Comparison of ENCODE assay signal across 28 mouse cellular contexts in the genomic region with DNA sequence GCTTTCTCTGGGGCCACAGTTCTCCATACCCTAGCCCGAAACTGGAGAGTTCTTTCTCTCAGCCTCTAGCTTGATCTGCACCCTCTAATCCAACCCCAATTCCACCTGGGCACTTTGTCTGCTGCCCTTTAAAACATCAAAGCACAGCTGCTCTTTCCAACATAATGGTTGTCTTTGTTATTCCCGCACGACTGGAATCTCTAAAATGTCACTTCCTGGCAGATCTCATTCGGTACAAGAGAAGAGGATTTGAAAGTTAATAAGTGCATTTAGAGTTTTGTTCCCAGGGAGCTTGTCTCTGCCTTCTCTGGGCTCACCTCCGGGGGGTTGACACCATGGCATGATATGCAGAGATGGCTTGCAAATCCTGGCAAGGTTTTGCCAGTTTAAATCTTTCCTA. TPM values are rescaled to one million over a fixed set of nuclear protein-coding genes. Genes with fewer than 3 reads are reported as not detected.
DNase-seq lines count a peak whose midpoint lies in the region; ATAC-seq and TF ChIP-seq lines count a peak whose summit lies in the region.
"Had no signal": no experiment of that assay in that cellular context is flagged by ENCODE, and none has a peak within 500 bp of the region (broad histone marks: within the 10 kb centered on the region; RNA-seq: fewer than 3 reads in every experiment).

No protein-coding gene starts in this region.

- WGBS in embryonic facial prominence, embryonic 11.5 days: 26% methylated on average over 5 of the region's 5 CpGs
- WGBS in embryonic facial prominence, embryonic 10.5 days: 30% methylated on average over 5 of the region's 5 CpGs
- 37% methylated on average over 5 of the region's 5 CpGs for WGBS in lung, embryonic 14.5 days
- WGBS in embryonic facial prominence, embryonic 14.5 days: 18% methylated on average over 5 of the region's 5 CpGs
- 56% methylated on average over 5 of the region's 5 CpGs for WGBS in intestine, postnatal 0 days

- H3K36me3 ChIP-seq in embryonic facial prominence, embryonic 11.5 days (replicated peaks; ENCODE audit: control insufficient read depth, insufficient read depth, low read depth, low read length): no peaks in the 10 kb centered on the region
- H3K36me3 ChIP-seq in embryonic facial prominence, embryonic 10.5 days (replicated peaks): no peaks in the 10 kb centered on the region
- H3K36me3 ChIP-seq in lung, embryonic 14.5 days (ENCODE audit: insufficient read depth): no peaks in the 10 kb centered on the region
- no peaks in the 10 kb centered on the region for H3K36me3 ChIP-seq in embryonic facial prominence, embryonic 14.5 days (ENCODE audit: control insufficient read depth, insufficient read depth, low read length)
- H3K36me3 ChIP-seq in intestine, postnatal 0 days (ENCODE audit: control insufficient read depth, insufficient read depth): no peaks in the 10 kb centered on the region
- H3K36me3 ChIP-seq: embryonic facial prominence, embryonic 12.5 days; G1E; heart, embryonic 12.5 days; heart, embryonic 15.5 days; hindbrain, embryonic 15.5 days had no signal

- no peak overlapping the region for H3K9ac ChIP-seq in embryonic facial prominence, embryonic 11.5 days (replicated peaks; ENCODE audit: low read length)
- H3K9ac ChIP-seq in lung, embryonic 14.5 days: no peak overlapping the region
- no peak overlapping the region for H3K9ac ChIP-seq in embryonic facial prominence, embryonic 14.5 days (ENCODE audit: low read depth, low read length)
- H3K9ac ChIP-seq in intestine, postnatal 0 days (ENCODE audit: low read depth, low read length): no peak overlapping the region
- H3K9ac ChIP-seq: embryonic facial prominence, embryonic 12.5 days; forebrain, embryonic 13.5 days; forebrain, postnatal 0 days; heart, embryonic 12.5 days; heart, embryonic 15.5 days; hindbrain, embryonic 15.5 days had no signal

- H3K9me3 ChIP-seq in embryonic facial prominence, embryonic 11.5 days (replicated peaks; ENCODE audit: control insufficient read depth, low read length): no peaks in the 10 kb centered on the region
- H3K9me3 ChIP-seq in embryonic facial prominence, embryonic 10.5 days: no peaks in the 10 kb centered on the region
- no peaks in the 10 kb centered on the region for H3K9me3 ChIP-seq in lung, embryonic 14.5 days (ENCODE audit: low read depth, low read length)
- H3K9me3 ChIP-seq in embryonic facial prominence, embryonic 14.5 days (ENCODE audit: control insufficient read depth, low read length): no peaks in the 10 kb centered on the region
- H3K9me3 ChIP-seq in intestine, postnatal 0 days (ENCODE audit: control insufficient read depth): no peaks in the 10 kb centered on the region
- H3K9me3 ChIP-seq: embryonic facial prominence, embryonic 12.5 days; forebrain, embryonic 13.5 days; heart, embryonic 12.5 days; heart, embryonic 15.5 days; hindbrain, embryonic 15.5 days had no signal

- TF ChIP-seq CTCF in lung, embryonic 14.5 days (IDR thresholded peaks at IDR 0.05; ENCODE audit: low read depth): no peak
- no peak for TF ChIP-seq CTCF in intestine, postnatal 0 days (IDR thresholded peaks at IDR 0.05; ENCODE audit: low read depth)

- peak; percentile 9 for DNase-seq in embryonic facial prominence, embryonic 11.5 days (ENCODE audit: low spot score)
- DNase-seq in embryonic facial prominence, embryonic 10.5 days (ENCODE audit: low spot score): no peak
- no peak for DNase-seq in lung, embryonic 14.5 days
- no peak for DNase-seq in lung, postnatal 36 days
- peak; percentile 48 for DNase-seq in embryonic facial prominence, embryonic 14.5 days (ENCODE audit: low spot score)
- DNase-seq in embryo, embryonic 10 days (ENCODE audit: low spot score): no peak
- no peak for DNase-seq in layer of hippocampus, postnatal 36 days
- DNase-seq: adrenal gland, postnatal 10 days; cerebellum, adult 11 months; cerebellum, adult 2 months; cerebellum, adult 9-11 months; cerebellum, postnatal 25 days; embryo, embryonic 11 days; forebrain, postnatal 0 days; gastrocnemius, adult 2 months; gastrocnemius, postnatal 25 days; heart, adult 18-20 months; heart, postnatal 10 days; heart, postnatal 36 days; kidney, adult 11 months had no signal

- no peaks in the 10 kb centered on the region for H3K4me1 ChIP-seq in embryonic facial prominence, embryonic 11.5 days (ENCODE audit: control insufficient read depth, insufficient read depth, low read length)
- H3K4me1 ChIP-seq in embryonic facial prominence, embryonic 10.5 days: peaks cover 10% of the 10 kb centered on the region
- H3K4me1 ChIP-seq in lung, embryonic 14.5 days (ENCODE audit: insufficient read depth): peaks cover 15% of the 10 kb centered on the region
- H3K4me1 ChIP-seq in embryonic facial prominence, embryonic 14.5 days (ENCODE audit: control insufficient read depth, insufficient read depth, low read length): 0 out of 2 replicates have a peak, but pooled peaks cover 5% of the 10 kb centered on the region
- H3K4me1 ChIP-seq in intestine, postnatal 0 days (replicated peaks; ENCODE audit: control insufficient read depth, insufficient read depth, low read length): no peaks in the 10 kb centered on the region
- H3K4me1 ChIP-seq: forebrain, embryonic 13.5 days; heart, embryonic 12.5 days; heart, embryonic 15.5 days; hindbrain, embryonic 15.5 days had no signal

- ATAC-seq in embryonic facial prominence, embryonic 11.5 days (replicated peaks; ENCODE audit: insufficient number of reproducible peaks, low FRiP score, low TSS enrichment, low read depth): no peak
- no peak for ATAC-seq in lung, embryonic 14.5 days (ENCODE audit: insufficient read depth)
- no peak for ATAC-seq in embryonic facial prominence, embryonic 14.5 days (ENCODE audit: low read depth)
- no peak for ATAC-seq in intestine, postnatal 0 days
- ATAC-seq: forebrain, embryonic 13.5 days; forebrain, postnatal 0 days had no signal

- H3K4me3 ChIP-seq in embryonic facial prominence, embryonic 11.5 days (ENCODE audit: low read depth, low read length): no peak overlapping the region
- no peak overlapping the region for H3K4me3 ChIP-seq in embryonic facial prominence, embryonic 10.5 days
- H3K4me3 ChIP-seq in lung, embryonic 14.5 days (ENCODE audit: low read depth, low read length): no peak overlapping the region
- no peak overlapping the region for H3K4me3 ChIP-seq in embryonic facial prominence, embryonic 14.5 days (ENCODE audit: low read depth, low read length)
- H3K4me3 ChIP-seq in intestine, postnatal 0 days (ENCODE audit: low read depth, low read length): no peak overlapping the region
- H3K4me3 ChIP-seq: embryonic facial prominence, embryonic 12.5 days; erythroblast, embryonic 14.5 days; forebrain, embryonic 13.5 days; gastrocnemius, adult 2 months; heart, embryonic 12.5 days; heart, embryonic 15.5 days; hindbrain, embryonic 15.5 days had no signal

- H3K27me3 ChIP-seq in embryonic facial prominence, embryonic 11.5 days (ENCODE audit: control insufficient read depth, insufficient read depth, low read length): no peaks in the 10 kb centered on the region
- H3K27me3 ChIP-seq in embryonic facial prominence, embryonic 10.5 days (replicated peaks; ENCODE audit: low read depth, poor library complexity, severe bottlenecking): no peaks in the 10 kb centered on the region
- H3K27me3 ChIP-seq in lung, embryonic 14.5 days (ENCODE audit: insufficient read depth, low read length): no peaks in the 10 kb centered on the region
- no peaks in the 10 kb centered on the region for H3K27me3 ChIP-seq in embryonic facial prominence, embryonic 14.5 days (replicated peaks; ENCODE audit: control insufficient read depth, insufficient read depth, low read length)
- H3K27me3 ChIP-seq in intestine, postnatal 0 days (replicated peaks; ENCODE audit: control insufficient read depth, insufficient read depth, low read length): no peaks in the 10 kb centered on the region
- H3K27me3 ChIP-seq: embryonic facial prominence, embryonic 12.5 days; forebrain, embryonic 13.5 days; heart, embryonic 12.5 days; heart, embryonic 15.5 days; hindbrain, embryonic 15.5 days had no signal

- H3K4me2 ChIP-seq in embryonic facial prominence, embryonic 11.5 days (ENCODE audit: low read depth, low read length): no peak overlapping the region
- H3K4me2 ChIP-seq in lung, embryonic 14.5 days: no peak overlapping the region
- no peak overlapping the region for H3K4me2 ChIP-seq in embryonic facial prominence, embryonic 14.5 days (ENCODE audit: low read depth, low read length)
- no peak overlapping the region for H3K4me2 ChIP-seq in intestine, postnatal 0 days (replicated peaks; ENCODE audit: low read depth)
- H3K4me2 ChIP-seq: embryonic facial prominence, embryonic 12.5 days; forebrain, embryonic 13.5 days; heart, embryonic 12.5 days; heart, embryonic 15.5 days; hindbrain, embryonic 15.5 days had no signal

- H3K27ac ChIP-seq in embryonic facial prominence, embryonic 11.5 days (replicated peaks; ENCODE audit: low read depth, low read length): no peak overlapping the region
- no peak overlapping the region for H3K27ac ChIP-seq in embryonic facial prominence, embryonic 10.5 days (replicated peaks)
- peak overlapping the region; percentile 2; the same call in 1 of the 2 replicates for H3K27ac ChIP-seq in lung, embryonic 14.5 days (ENCODE audit: low read depth)
- H3K27ac ChIP-seq in embryonic facial prominence, embryonic 14.5 days (replicated peaks; ENCODE audit: low read depth, low read length): no peak overlapping the region
- H3K27ac ChIP-seq in intestine, postnatal 0 days (ENCODE audit: low read depth, low read length): no peak overlapping the region
- H3K27ac ChIP-seq: embryonic facial prominence, embryonic 12.5 days; forebrain, embryonic 13.5 days; gastrocnemius, adult 2 months; heart, embryonic 15.5 days; hindbrain, embryonic 15.5 days had no signal

RNA-seq across cellular contexts. Expression of a gene that starts 14.7 kb away (rescaled TPM):
- polyA plus RNA-seq in embryonic facial prominence, embryonic 11.5 days (2014; fragmentation: Nextera tagmentation; extraction: Ambion mirVana): 3.6 and 4.8 TPM in 2 replicates
- 1.9 and 2.1 TPM in 2 replicates for polyA plus RNA-seq in embryonic facial prominence, embryonic 10.5 days (2016; fragmentation: Nextera tagmentation; extraction: Ambion mirVana)
- polyA plus RNA-seq in lung, embryonic 14.5 days (2014; fragmentation: Nextera tagmentation; extraction: Ambion mirVana): 40.3 and 50.9 TPM in 2 replicates
- 22.6 and 24.7 TPM in 2 replicates for polyA plus RNA-seq in embryonic facial prominence, embryonic 14.5 days (2014; fragmentation: Nextera tagmentation; extraction: Ambion mirVana)
- 1 to 10 TPM; 7.1 TPM for total RNA-seq in layer of hippocampus, postnatal 36 days (2021)
- 1.0 and 2.0 TPM in 2 replicates for polyA plus RNA-seq in intestine, postnatal 0 days (2015; fragmentation: Nextera tagmentation; extraction: Ambion mirVana)
- polyA plus RNA-seq: G1E had no signal

Comparison
In these comparisons a context has a peak if more than half of its experiments do, and no peak if none do; other contexts are left out.
1. DNase-seq: peak in embryonic facial prominence, embryonic 11.5 days (single experiment) and embryonic facial prominence, embryonic 14.5 days (single experiment); none in embryonic facial prominence, embryonic 10.5 days (single experiment), lung, embryonic 14.5 days (single experiment), lung, postnatal 36 days (single experiment), embryo, embryonic 10 days (single experiment) and layer of hippocampus, postnatal 36 days (0 of 2).